Mouse (Mus musculus): Measurements from ENCODE around the gene Clec2g. TPM values are rescaled to one million over a fixed set of nuclear protein-coding genes. Genes with fewer than 3 reads are reported as not detected.

The Clec2g gene
- polyA plus RNA-seq, 1 experiment from 2014 or later, result not detected

Small RNAs within 50 kb of the gene (microRNA-seq; reads per million reads assigned to microRNA genes)
- gene Gm27336 (not detected), gene Mir7649 (not detected)

Other genes with a start within 250 kb of the Clec2g start
- 0.20 TPM in 1 of 2 replicates, not detected in the other for gene Klrb1, start 211.3 kb upstream of the Clec2g start, polyA plus RNA-seq (2015; fragmentation: Nextera tagmentation; extraction: Ambion mirVana)
- gene Klrb1c, start 145.2 kb upstream of the Clec2g start, polyA plus RNA-seq (2015; fragmentation: Nextera tagmentation; extraction: Ambion mirVana), result not detected in 2 replicates
- gene Gm44511, start 108.1 kb upstream of the Clec2g start, polyA plus RNA-seq (2015; fragmentation: Nextera tagmentation; extraction: Ambion mirVana), result not detected in 2 replicates
- not detected in 2 replicates for gene Klrb1b, start 108.0 kb upstream of the Clec2g start, polyA plus RNA-seq (2015; fragmentation: Nextera tagmentation; extraction: Ambion mirVana)
- gene Clec2i, start 46.8 kb upstream of the Clec2g start, polyA plus RNA-seq (2015; fragmentation: Nextera tagmentation; extraction: Ambion mirVana), result not detected in 2 replicates
- 0.35 and 0.52 TPM in 2 replicates for gene BC035044, start 43.3 kb upstream of the Clec2g start, polyA plus RNA-seq (2015; fragmentation: Nextera tagmentation; extraction: Ambion mirVana)
- gene Klrb1f, start 111.5 kb downstream of the Clec2g start, polyA plus RNA-seq (2015; fragmentation: Nextera tagmentation; extraction: Ambion mirVana), result 0.17 and 0.23 TPM in 2 replicates
- not detected in 2 replicates for gene Clec2e, start 166.5 kb downstream of the Clec2g start, polyA plus RNA-seq (2015; fragmentation: Nextera tagmentation; extraction: Ambion mirVana)
- gene Clec2d, start 246.2 kb downstream of the Clec2g start, polyA plus RNA-seq (2015; fragmentation: Nextera tagmentation; extraction: Ambion mirVana), result 0.13 TPM in 1 of 2 replicates, not detected in the other

Measured in midbrain, embryonic 13.5 days (tissue).